Mouse (Mus musculus) forebrain, embryonic 14.5 days (tissue): ENCODE measurements around the gene Dusp12. TPM values are rescaled to one million over a fixed set of nuclear protein-coding genes. Genes with fewer than 3 reads are reported as not detected.

ENCODE experiments used
- ATAC-seq: fragments of 200-750 bp; cut with Nextera tagmentation; 2 replicates; pipeline ENCODE4 v1.8.0; 2017; ENCODE audit warnings: mild to moderate bottlenecking, moderate library complexity
- DNase-seq: peaks from one replicate; pipeline ENCODE4 v3.0.0-alpha.2; 2015; ENCODE audit warnings: low spot score
- H3K27ac ChIP-seq: fragments of 300-500 bp; sonication (generic); 2 replicates; pipeline ENCODE4 v1.5.1; 2014; ENCODE audit warnings: low read depth, mild to moderate bottlenecking, control low read depth, low read length, moderate library complexity
- H3K27me3 ChIP-seq: fragments of 300-500 bp; sonication (generic); replicated peaks from 2 replicates; pipeline ENCODE4 v1.6.1; 2014; ENCODE audit warnings: low read length, control low read depth, mixed read lengths; ENCODE audit not compliant: control insufficient read depth, insufficient read depth
- H3K36me3 ChIP-seq: fragments of 300-500 bp; sonication (generic); 2 replicates; pipeline ENCODE4 v1.6.1; 2014; ENCODE audit warnings: low read length, control low read depth; ENCODE audit not compliant: control insufficient read depth, insufficient read depth
- H3K4me1 ChIP-seq: fragments of 300-500 bp; sonication (generic); 2 replicates; pipeline ENCODE4 v1.6.1; 2014; ENCODE audit warnings: antibody characterized with exemption, low read length, control low read depth; ENCODE audit not compliant: control insufficient read depth, insufficient read depth
- H3K4me2 ChIP-seq: fragments of 300-500 bp; sonication (generic); 2 replicates; pipeline ENCODE4 v1.6.1; 2014; ENCODE audit warnings: mild to moderate bottlenecking, control low read depth, low read length
- H3K4me3 ChIP-seq: fragments of 300-500 bp; sonication (generic); 2 replicates; pipeline ENCODE4 v1.5.1; 2014; ENCODE audit warnings: low read depth, low read length, control low read depth
- H3K9ac ChIP-seq: fragments of 300-500 bp; sonication (generic); 2 replicates; pipeline ENCODE4 v1.6.1; 2014; ENCODE audit warnings: mild to moderate bottlenecking, low read length, control low read depth, moderate library complexity
- H3K9me3 ChIP-seq: fragments of 300-500 bp; sonication (generic); replicated peaks from 2 replicates; pipeline ENCODE4 v1.6.1; 2016; ENCODE audit warnings: low read length, control low read depth, mixed read lengths; ENCODE audit not compliant: control insufficient read depth
- WGBS: fragments of 180-500 bp; shearing (Covaris S2); extraction: QIAGEN DNeasy Blood & Tissue Kit; methylation state at CpG from one replicate; pipeline ENCODE4 v1.1.7; 2014; 5-methylcytosine and 5-hydroxymethylcytosine counted together
- polyA plus RNA-seq: library from polyadenylated mRNA; unstranded; fragments of >200 nt; fragmentation: Nextera tagmentation; extraction: Ambion mirVana; gene quantifications from 2 replicates; pipeline ENCODE4 v1.2.1, GENCODE M21; 2014

The Dusp12 gene
- polyA plus RNA-seq, 1 experiment from 2014 or later: 36.8 TPM

GRCm38 (mm10) chr1:170903485-170903884 is 18.1 kb upstream of the Dusp12 start:
- Histone ChIP-seq H3K4me3 (no peak overlapping the region), H3K36me3 (no peaks in the 10 kb centered on the region), H3K4me2 (no peak overlapping the region), H3K4me1 (peaks cover 3% of the 10 kb centered on the region; the same call in 1 of the 2 replicates), H3K27me3 (peaks cover 31% of the 10 kb centered on the region), H3K27ac (no peak overlapping the region), H3K9me3 (no peaks in the 10 kb centered on the region), H3K9ac (no peak overlapping the region)
- WGBS: 88% methylated on average over 5 of the region's 5 CpGs
- ATAC-seq (no peak), DNase-seq (no peak)

- H3K4me3 ChIP-seq: no peak overlapping the region
- no peaks in the 10 kb centered on the region for H3K36me3 ChIP-seq
- ATAC-seq (peak; percentile 70), DNase-seq (peak; percentile 87)
- 34% methylated on average over 10 of the region's 10 CpGs for whole genome bisulfite sequencing
- H3K4me2 ChIP-seq: peak overlapping the region; percentile 25; the same call in 1 of the 2 replicates
- H3K9me3 ChIP-seq: no peaks in the 10 kb centered on the region
- no peak overlapping the region for H3K9ac ChIP-seq
- peaks cover 13% of the 10 kb centered on the region; the same call in 1 of the 2 replicates for H3K27me3 ChIP-seq
- no peak overlapping the region for H3K27ac ChIP-seq
- H3K4me1 ChIP-seq: no peaks in the 10 kb centered on the region
Measured at GRCm38 (mm10) chr1:170901536-170902238, 16.3 kb upstream of the Dusp12 start.

- 37% methylated on average over 10 of the region's 10 CpGs for WGBS
- DNase-seq (peak; percentile 82), ATAC-seq (peak; percentile 34; the same call in 1 of the 2 replicates)
- no peak overlapping the region for H3K4me3 ChIP-seq
- H3K36me3 ChIP-seq: no peaks in the 10 kb centered on the region
- H3K4me2 ChIP-seq: no peak overlapping the region
- H3K27me3 ChIP-seq: 0 out of 2 replicates have a peak, but pooled peaks cover 8% of the 10 kb centered on the region
- no peaks in the 10 kb centered on the region for H3K4me1 ChIP-seq
- no peak overlapping the region for H3K27ac ChIP-seq
- no peaks in the 10 kb centered on the region for H3K9me3 ChIP-seq
- H3K9ac ChIP-seq: no peak overlapping the region
Measured at GRCm38 (mm10) chr1:170900799-170901467, 15.6 kb upstream of the Dusp12 start.

- Histone ChIP-seq H3K9ac (no peak overlapping the region), H3K4me1 (no peaks in the 10 kb centered on the region), H3K4me2 (no peak overlapping the region), H3K27ac (no peak overlapping the region), H3K4me3 (no peak overlapping the region), H3K9me3 (no peaks in the 10 kb centered on the region), H3K36me3 (no peaks in the 10 kb centered on the region), H3K27me3 (0 out of 2 replicates have a peak, but pooled peaks cover 3% of the 10 kb centered on the region)
- 84% methylated on average over 16 of the region's 16 CpGs for WGBS
- DNase-seq: no peak
- ATAC-seq: no peak
Measured at GRCm38 (mm10) chr1:170898413-170899075, 13.2 kb upstream of the Dusp12 start.

- no peak for DNase-seq
- Histone ChIP-seq H3K4me1 (no peaks in the 10 kb centered on the region), H3K27me3 (0 out of 2 replicates have a peak, but pooled peaks cover 3% of the 10 kb centered on the region), H3K27ac (no peak overlapping the region), H3K4me2 (no peak overlapping the region), H3K9me3 (no peaks in the 10 kb centered on the region), H3K36me3 (no peaks in the 10 kb centered on the region), H3K4me3 (no peak overlapping the region), H3K9ac (no peak overlapping the region)
- whole genome bisulfite sequencing: 87% methylated on average over 5 of the region's 5 CpGs
- no peak for ATAC-seq
Measured at GRCm38 (mm10) chr1:170896651-170897281, 11.4 kb upstream of the Dusp12 start.

GRCm38 (mm10) chr1:170894603-170895602 is 9.6 kb upstream of the Dusp12 start:
- no peaks in the 10 kb centered on the region for H3K36me3 ChIP-seq
- H3K27ac ChIP-seq: no peak overlapping the region
- no peak overlapping the region for H3K9ac ChIP-seq
- H3K4me1 ChIP-seq: no peaks in the 10 kb centered on the region
- no peaks in the 10 kb centered on the region for H3K9me3 ChIP-seq
- ATAC-seq (no peak), DNase-seq (peak; percentile 80)
- no peak overlapping the region for H3K4me2 ChIP-seq
- H3K4me3 ChIP-seq: no peak overlapping the region
- WGBS: 65% methylated on average over 9 of the region's 9 CpGs
- H3K27me3 ChIP-seq: 0 out of 2 replicates have a peak, but pooled peaks cover 3% of the 10 kb centered on the region

GRCm38 (mm10) chr1:170892279-170892678 is 6.9 kb upstream of the Dusp12 start:
- Histone ChIP-seq H3K4me2 (no peak overlapping the region), H3K9me3 (no peaks in the 10 kb centered on the region), H3K36me3 (no peaks in the 10 kb centered on the region), H3K9ac (no peak overlapping the region), H3K4me1 (no peaks in the 10 kb centered on the region), H3K27ac (no peak overlapping the region), H3K4me3 (no peak overlapping the region), H3K27me3 (0 out of 2 replicates have a peak, but pooled peaks cover 3% of the 10 kb centered on the region)
- DNase-seq (no peak), ATAC-seq (no peak)
- WGBS: 57% methylated on average over 1 of the region's 1 CpGs

- no peak overlapping the region for H3K9ac ChIP-seq
- no peaks in the 10 kb centered on the region for H3K36me3 ChIP-seq
- H3K4me1 ChIP-seq: no peaks in the 10 kb centered on the region
- H3K27me3 ChIP-seq: 0 out of 2 replicates have a peak, but pooled peaks cover 3% of the 10 kb centered on the region
- no peaks in the 10 kb centered on the region for H3K9me3 ChIP-seq
- ATAC-seq (no peak), DNase-seq (no peak)
- 80% methylated on average over 2 of the region's 2 CpGs for WGBS
- no peak overlapping the region for H3K4me3 ChIP-seq
- no peak overlapping the region for H3K4me2 ChIP-seq
- no peak overlapping the region for H3K27ac ChIP-seq
Measured at GRCm38 (mm10) chr1:170891646-170892045, 6.3 kb upstream of the Dusp12 start.
